Comparison of ENCODE assay signal across 7 mouse cellular contexts in the genomic region with DNA sequence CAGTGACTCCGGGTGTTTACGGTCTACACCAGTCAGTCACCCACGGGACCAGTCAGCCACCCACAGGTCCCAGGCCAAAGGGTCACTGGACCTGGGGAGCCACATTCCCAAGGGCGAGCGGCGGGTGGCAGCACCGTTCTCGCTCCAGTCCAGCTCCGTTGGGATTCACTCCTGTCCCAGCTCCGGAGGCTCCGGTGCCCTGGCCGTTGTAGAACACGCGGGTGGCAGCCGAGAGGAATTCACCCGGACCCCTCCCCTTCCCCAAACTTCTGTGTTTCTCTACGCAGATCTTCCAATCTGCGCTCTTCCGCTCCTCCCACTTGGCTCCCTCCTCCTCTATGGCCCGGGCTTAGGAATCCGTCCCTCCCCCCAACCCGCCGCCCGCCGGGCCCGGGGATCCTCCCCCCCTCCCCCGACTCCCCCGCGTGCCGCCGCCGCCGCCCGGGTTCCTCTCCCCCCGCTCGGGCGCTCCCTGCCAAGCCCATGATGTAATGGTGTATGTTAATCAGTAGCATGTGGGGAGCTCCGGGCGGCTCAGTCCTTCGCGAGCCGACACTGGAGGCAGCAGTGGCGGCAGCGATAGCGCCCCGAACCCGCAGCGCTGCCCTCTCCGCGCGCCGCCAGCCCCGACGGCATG. TPM values are rescaled to one million over a fixed set of nuclear protein-coding genes. Genes with fewer than 3 reads are reported as not detected.
A peak's percentile ranks its signal among the peaks of the same experiment; 100 is the strongest.
DNase-seq lines count a peak whose midpoint lies in the region; ATAC-seq and TF ChIP-seq lines count a peak whose summit lies in the region.

A gene (plus strand): TSS at position 424 of the 637 bp plus-strand sequence.

- H3K27ac ChIP-seq in embryonic facial prominence, embryonic 13.5 days: peak within 1 kb of the TSS; percentile 97
- peak within 1 kb of the TSS; percentile 79; the same call in 1 of the 2 replicates for H3K27ac ChIP-seq in limb, embryonic 11.5 days (replicated peaks; ENCODE audit: low read depth, low read length)
- peak within 1 kb of the TSS; percentile 57 for H3K27ac ChIP-seq in midbrain, embryonic 11.5 days (ENCODE audit: low read depth, low read length)
- H3K27ac ChIP-seq in spleen, adult 2 months (ENCODE audit: insufficient read depth, low read length): peak within 1 kb of the TSS; percentile 57; the same call in 1 of the 2 replicates

- peak within 1 kb of the TSS; percentile 88 for H3K9ac ChIP-seq in embryonic facial prominence, embryonic 13.5 days
- peak within 1 kb of the TSS; percentile 74 for H3K9ac ChIP-seq in limb, embryonic 11.5 days (ENCODE audit: low read length)
- peak within 1 kb of the TSS; percentile 79 for H3K9ac ChIP-seq in midbrain, embryonic 11.5 days (ENCODE audit: low read length)

- peak; percentile 88 for DNase-seq in adrenal gland, postnatal 25 days
- peak; percentile 92 to 94 for DNase-seq in heart, adult 18-20 months
- DNase-seq in kidney, adult 11 months: peak; percentile 85
- peak; percentile 85 for DNase-seq in limb, embryonic 11.5 days (ENCODE audit: low spot score)
- DNase-seq in midbrain, embryonic 11.5 days (ENCODE audit: low spot score, missing footprints): peak; percentile 97
- peak in 1 of 2 experiments; percentile 26 for DNase-seq in spleen, adult 2 months (ENCODE audit: low read depth in 1 of 2, low spot score in 2 of 2)

- peaks cover 32% of the 10 kb centered on the region for H3K4me1 ChIP-seq in embryonic facial prominence, embryonic 13.5 days
- peaks cover 14% of the 10 kb centered on the region; the same call in 1 of the 2 replicates for H3K4me1 ChIP-seq in limb, embryonic 11.5 days (ENCODE audit: control insufficient read depth, insufficient read depth, low read length)
- peaks cover 23% of the 10 kb centered on the region for H3K4me1 ChIP-seq in midbrain, embryonic 11.5 days (ENCODE audit: control insufficient read depth, insufficient read depth, low read length)
- peaks cover 4% of the 10 kb centered on the region for H3K4me1 ChIP-seq in spleen, adult 2 months (ENCODE audit: control insufficient read depth, insufficient read depth, insufficient read length)

- H3K9me3 ChIP-seq in embryonic facial prominence, embryonic 13.5 days: no peaks in the 10 kb centered on the region
- no peaks in the 10 kb centered on the region for H3K9me3 ChIP-seq in limb, embryonic 11.5 days (ENCODE audit: control insufficient read depth, low read length)
- H3K9me3 ChIP-seq in midbrain, embryonic 11.5 days (ENCODE audit: control insufficient read depth, low read length): no peaks in the 10 kb centered on the region

- peak within 1 kb of the TSS; percentile 80 for H3K4me3 ChIP-seq in embryonic facial prominence, embryonic 13.5 days
- H3K4me3 ChIP-seq in limb, embryonic 11.5 days (ENCODE audit: low read depth, low read length): peak within 1 kb of the TSS; percentile 67
- peak within 1 kb of the TSS; percentile 61 for H3K4me3 ChIP-seq in midbrain, embryonic 11.5 days (ENCODE audit: low read depth, low read length)
- peak within 1 kb of the TSS; percentile 60; the same call in 1 of the 2 replicates for H3K4me3 ChIP-seq in spleen, adult 2 months (ENCODE audit: extremely low read depth, insufficient read depth, insufficient read length)

- no peak for TF ChIP-seq POLR2A in spleen, adult 2 months (IDR thresholded peaks at IDR 0.05; ENCODE audit: low read depth, low read length)

- no peaks in the 10 kb centered on the region for H3K36me3 ChIP-seq in embryonic facial prominence, embryonic 13.5 days
- no peaks in the 10 kb centered on the region for H3K36me3 ChIP-seq in limb, embryonic 11.5 days (ENCODE audit: control insufficient read depth, insufficient read depth, low read length)
- H3K36me3 ChIP-seq in midbrain, embryonic 11.5 days (ENCODE audit: control insufficient read depth, insufficient read depth, low read length): no peaks in the 10 kb centered on the region
- no peaks in the 10 kb centered on the region for H3K36me3 ChIP-seq in spleen, adult 2 months (ENCODE audit: control insufficient read depth, insufficient read depth, low read length)

- TF ChIP-seq CTCF in spleen, adult 2 months (IDR thresholded peaks at IDR 0.05; ENCODE audit: extremely low read depth, insufficient read depth, insufficient read length, insufficient replicate concordance): no peak

- 1% methylated on average over 50 of the region's 54 CpGs for WGBS in embryonic facial prominence, embryonic 13.5 days
- under 1% methylated on average over 51 of the region's 54 CpGs for WGBS in limb, embryonic 11.5 days
- under 1% methylated on average over 41 of the region's 54 CpGs for WGBS in midbrain, embryonic 11.5 days
- 2% methylated on average over 52 of the region's 54 CpGs for WGBS in spleen, adult 2 months

- peak; percentile 85 for ATAC-seq in embryonic facial prominence, embryonic 13.5 days (ENCODE audit: insufficient number of reproducible peaks, insufficient read depth, low FRiP score, low TSS enrichment, low read depth)
- ATAC-seq in limb, embryonic 11.5 days (ENCODE audit: insufficient number of reproducible peaks, low FRiP score, low TSS enrichment, low read depth): peak; percentile 70
- peak; percentile 67 for ATAC-seq in midbrain, embryonic 11.5 days (ENCODE audit: low FRiP score)

- no peaks in the 10 kb centered on the region for H3K27me3 ChIP-seq in embryonic facial prominence, embryonic 13.5 days
- H3K27me3 ChIP-seq in limb, embryonic 11.5 days (ENCODE audit: control insufficient read depth, insufficient read depth, low read length): no peaks in the 10 kb centered on the region
- H3K27me3 ChIP-seq in midbrain, embryonic 11.5 days (ENCODE audit: control insufficient read depth, insufficient read depth, low read length): peaks cover 2% of the 10 kb centered on the region; the same call in 1 of the 2 replicates
- peaks cover 28% of the 10 kb centered on the region for H3K27me3 ChIP-seq in spleen, adult 2 months (ENCODE audit: control insufficient read depth, insufficient read depth, low read length)

- peak within 1 kb of the TSS; percentile 89 for H3K4me2 ChIP-seq in embryonic facial prominence, embryonic 13.5 days
- H3K4me2 ChIP-seq in limb, embryonic 11.5 days (ENCODE audit: low read depth, severe bottlenecking): peak within 1 kb of the TSS; percentile 98
- H3K4me2 ChIP-seq in midbrain, embryonic 11.5 days: peak within 1 kb of the TSS; percentile 90

RNA-seq across cellular contexts. Expression of the gene that starts here (rescaled TPM):
- 20.4 and 31.0 TPM in 2 replicates for total RNA-seq in adrenal gland, postnatal 25 days (2021)
- polyA plus RNA-seq in embryonic facial prominence, embryonic 13.5 days (2015; fragmentation: Nextera tagmentation; extraction: Ambion mirVana): 10.2 and 12.3 TPM in 2 replicates
- total RNA-seq in heart, adult 18-20 months (2021): 10 to 100 TPM; 51.2 to 56.1 TPM
- 2.1 and 3.0 TPM in 2 replicates for polyA plus RNA-seq in limb, embryonic 11.5 days (2014; fragmentation: Nextera tagmentation; extraction: Ambion mirVana)
- 2.7 and 2.8 TPM in 2 replicates for polyA plus RNA-seq in midbrain, embryonic 11.5 days (2014; fragmentation: Nextera tagmentation; extraction: Ambion mirVana)
- 3.6 and 3.7 TPM in 2 replicates for polyA plus RNA-seq in spleen, adult 2 months (2012; rRNA removed)
